Mouse (Mus musculus): ENCODE data around the gene Gm10097.

GRCm38 (mm10) chr10:5057661-5058060, 11.3 kb upstream of the Gm10097 start:
- no peak for TF ChIP-seq CTCF (IDR thresholded peaks at IDR 0.05)
- TF ChIP-seq EP300 (IDR thresholded peaks at IDR 0.05; ENCODE audit: insufficient read depth, low read depth, low read length) = no peak
- no peak for TF ChIP-seq POLR2A (IDR thresholded peaks at IDR 0.05; ENCODE audit: insufficient read depth, low read depth, low read length)
